Mouse (Mus musculus) limb, embryonic 11.5 days (tissue): Measurements from ENCODE around the gene Cnn2. TPM values are rescaled to one million over a fixed set of nuclear protein-coding genes. Genes with fewer than 3 reads are reported as not detected.
"Not testable (repeated sequence)": the region's sequence is repeated elsewhere in the genome, so short reads cannot be mapped to it uniquely, and the experiment has no call there.

Source experiments
- ATAC-seq: fragments of 200-750 bp; cut with Nextera tagmentation; 2 replicates; pipeline ENCODE4 v1.8.0; 2017; ENCODE audit warnings: low read depth; ENCODE audit not compliant: insufficient number of reproducible peaks, low FRiP score, low TSS enrichment
- DNase-seq: peaks from one replicate; pipeline ENCODE4 v3.0.0-alpha.2; 2015; ENCODE audit warnings: low spot score
- H3K27ac ChIP-seq: fragments of 300-500 bp; sonication (generic); replicated peaks from 2 replicates; pipeline ENCODE4 v1.5.1; 2014; ENCODE audit warnings: low read depth, mild to moderate bottlenecking, low read length
- H3K27me3 ChIP-seq: fragments of 300-500 bp; sonication (generic); 2 replicates; pipeline ENCODE4 v1.6.1; 2014; ENCODE audit warnings: mild to moderate bottlenecking, low read length, mixed read lengths; ENCODE audit not compliant: control insufficient read depth, insufficient read depth
- H3K36me3 ChIP-seq: fragments of 300-500 bp; sonication (generic); 2 replicates; pipeline ENCODE4 v1.6.1; 2014; ENCODE audit warnings: mild to moderate bottlenecking, low read length, moderate library complexity, mixed read lengths; ENCODE audit not compliant: control insufficient read depth, insufficient read depth
- H3K4me1 ChIP-seq: fragments of 300-500 bp; sonication (generic); 2 replicates; pipeline ENCODE4 v1.6.1; 2014; ENCODE audit warnings: low read length, mixed read lengths; ENCODE audit not compliant: control insufficient read depth, insufficient read depth
- H3K4me2 ChIP-seq: fragments of 300-500 bp; sonication (generic); 2 replicates; pipeline ENCODE4 v1.6.1; 2014; ENCODE audit warnings: low read depth, mild to moderate bottlenecking, moderate library complexity; ENCODE audit not compliant: severe bottlenecking
- H3K4me3 ChIP-seq: fragments of 300-500 bp; sonication (generic); 2 replicates; pipeline ENCODE4 v1.5.1; 2014; ENCODE audit warnings: low read depth, low read length
- H3K9ac ChIP-seq: fragments of 300-500 bp; sonication (generic); 2 replicates; pipeline ENCODE4 v1.6.1; 2014; ENCODE audit warnings: mild to moderate bottlenecking, low read length
- H3K9me3 ChIP-seq: fragments of 300-500 bp; sonication (generic); 2 replicates; pipeline ENCODE4 v1.6.1; 2016; ENCODE audit warnings: low read length; ENCODE audit not compliant: control insufficient read depth
- WGBS: fragments of 180-500 bp; shearing (Covaris S2); extraction: QIAGEN DNeasy Blood & Tissue Kit; methylation state at CpG from one replicate; pipeline ENCODE4 v1.1.7; 2014; 5-methylcytosine and 5-hydroxymethylcytosine counted together
- polyA plus RNA-seq: library from polyadenylated mRNA; unstranded; fragments of >200 nt; fragmentation: Nextera tagmentation; extraction: Ambion mirVana; gene quantifications from 2 replicates; pipeline ENCODE4 v1.2.1, GENCODE M21; 2014

The Cnn2 gene
- polyA plus RNA-seq, 1 experiment from 2014 or later: 255 TPM

DNA sequence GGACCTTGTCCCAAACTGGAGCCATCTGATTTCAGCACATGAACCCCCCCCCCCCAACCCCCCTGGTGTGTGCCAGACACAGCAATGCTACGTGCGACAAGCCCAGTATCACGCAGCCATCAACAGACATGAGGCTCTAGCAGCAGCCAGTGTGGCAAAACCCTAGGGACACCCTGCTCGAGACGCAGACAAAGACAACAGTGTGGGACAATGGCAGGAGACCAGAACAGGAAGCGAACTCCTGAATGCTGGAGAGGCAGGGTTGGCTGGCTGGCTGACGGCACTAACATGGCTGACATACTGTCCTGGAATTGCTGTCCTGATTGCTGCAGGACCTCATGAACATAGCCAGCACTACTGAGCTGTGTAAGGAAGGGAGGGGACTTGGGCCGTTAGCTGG is 46.8 kb downstream of the Cnn2 start:
- peaks cover 23% of the 10 kb centered on the region for H3K36me3 ChIP-seq
- H3K9ac ChIP-seq: no peak overlapping the region
- DNase-seq (no peak), ATAC-seq (no peak)
- 95% methylated on average over 8 of the region's 8 CpGs for WGBS
- H3K4me3 ChIP-seq: no peak overlapping the region
- H3K27ac ChIP-seq: no peak overlapping the region
- H3K4me1 ChIP-seq: peaks cover 9% of the 10 kb centered on the region
- no peaks in the 10 kb centered on the region for H3K9me3 ChIP-seq
- no peaks in the 10 kb centered on the region for H3K27me3 ChIP-seq
- no peak overlapping the region for H3K4me2 ChIP-seq

DNA sequence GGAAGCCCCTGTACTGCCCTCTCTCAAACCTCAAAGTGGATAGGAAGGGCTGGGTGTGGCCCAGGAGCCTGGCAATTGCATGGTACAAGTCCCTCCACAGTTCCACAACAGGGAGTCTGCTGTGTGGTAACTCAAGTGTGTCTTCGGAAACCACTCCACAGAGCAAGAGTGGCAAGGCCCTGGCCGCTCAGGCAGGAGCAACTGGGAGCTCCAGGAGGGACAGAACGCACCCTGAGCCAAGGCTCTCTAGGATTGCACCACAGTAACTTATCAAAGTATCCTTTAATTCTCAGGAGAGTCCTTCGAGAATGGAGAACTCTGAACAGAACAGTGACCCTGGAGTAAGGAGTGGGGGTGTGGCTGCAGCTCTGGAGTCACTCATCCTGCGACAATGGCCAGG is 47.3 kb downstream of the Cnn2 start:
- DNase-seq (no peak), ATAC-seq (no peak)
- Histone ChIP-seq H3K36me3 (peaks cover 23% of the 10 kb centered on the region), H3K27me3 (no peaks in the 10 kb centered on the region), H3K4me2 (no peak overlapping the region), H3K4me1 (peaks cover 9% of the 10 kb centered on the region), H3K9ac (no peak overlapping the region), H3K4me3 (no peak overlapping the region), H3K9me3 (no peaks in the 10 kb centered on the region), H3K27ac (no peak overlapping the region)
- 89% methylated on average over 5 of the region's 5 CpGs for WGBS

DNA sequence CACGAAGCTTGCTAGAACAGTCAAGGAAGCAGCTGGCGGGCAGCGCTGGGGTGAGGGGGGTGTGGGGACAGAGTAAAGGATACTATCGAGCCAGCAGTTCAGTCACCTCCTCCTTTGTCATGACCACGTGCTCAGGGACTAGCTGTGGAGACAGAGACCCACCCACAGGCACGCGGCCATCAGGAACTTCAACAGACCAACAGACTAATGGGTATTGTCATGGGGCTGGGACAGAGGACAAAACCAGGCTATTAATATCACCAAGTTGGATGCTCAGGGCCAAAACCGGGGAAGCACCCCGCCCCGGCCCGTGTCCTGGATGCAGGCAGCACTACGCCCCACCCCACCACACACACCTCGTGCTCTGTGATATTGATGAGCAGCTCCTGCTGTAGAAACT is 48.4 kb downstream of the Cnn2 start:
- 92% methylated on average over 13 of the region's 13 CpGs for WGBS
- peaks cover 23% of the 10 kb centered on the region for H3K36me3 ChIP-seq
- no peak overlapping the region for H3K27ac ChIP-seq
- peak overlapping the region; percentile 5; the same call in 1 of the 2 replicates for H3K4me3 ChIP-seq
- H3K4me1 ChIP-seq: peaks cover 9% of the 10 kb centered on the region
- no peaks in the 10 kb centered on the region for H3K27me3 ChIP-seq
- no peak overlapping the region for H3K4me2 ChIP-seq
- no peak for DNase-seq
- no peaks in the 10 kb centered on the region for H3K9me3 ChIP-seq
- no peak for ATAC-seq
- no peak overlapping the region for H3K9ac ChIP-seq

DNA sequence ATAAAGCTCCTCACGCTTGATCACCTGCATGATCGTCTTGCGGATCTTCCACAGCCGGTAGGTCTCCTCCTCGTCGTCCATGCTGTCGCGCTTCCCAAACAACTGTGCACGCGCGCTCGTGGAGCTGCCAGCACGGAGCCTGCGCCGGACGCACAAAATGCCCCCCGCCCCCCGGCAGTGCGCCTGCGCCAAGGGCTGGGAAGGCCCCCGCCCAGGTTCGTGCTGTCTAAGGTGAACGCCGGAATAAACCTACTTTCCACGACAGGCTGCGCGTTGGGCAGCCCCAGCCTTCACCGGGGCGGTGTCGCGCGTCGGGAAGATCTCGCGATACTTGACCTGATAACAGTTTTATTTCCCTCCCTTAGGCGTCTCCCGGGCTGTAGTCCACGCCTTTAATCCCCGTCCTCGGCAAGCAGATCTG is 51.2 kb downstream of the Cnn2 start, which contains the start of gene Polr2e:
Polr2e (minus strand) TSS at position 237 of the 421 bp plus-strand sequence.
- Histone ChIP-seq H3K27ac (no peak within 1 kb of the TSS), H3K36me3 (peaks cover 23% of the 10 kb centered on the region), H3K9me3 (no peaks in the 10 kb centered on the region), H3K4me2 (peak within 1 kb of the TSS; percentile 66), H3K4me1 (peaks cover 9% of the 10 kb centered on the region), H3K4me3 (peak within 1 kb of the TSS; percentile 90), H3K9ac (peak within 1 kb of the TSS; percentile 87), H3K27me3 (no peaks in the 10 kb centered on the region)
- DNase-seq: peak; percentile 99
- under 1% methylated on average over 40 of the region's 40 CpGs for WGBS
- ATAC-seq: peak; percentile 94

DNA sequence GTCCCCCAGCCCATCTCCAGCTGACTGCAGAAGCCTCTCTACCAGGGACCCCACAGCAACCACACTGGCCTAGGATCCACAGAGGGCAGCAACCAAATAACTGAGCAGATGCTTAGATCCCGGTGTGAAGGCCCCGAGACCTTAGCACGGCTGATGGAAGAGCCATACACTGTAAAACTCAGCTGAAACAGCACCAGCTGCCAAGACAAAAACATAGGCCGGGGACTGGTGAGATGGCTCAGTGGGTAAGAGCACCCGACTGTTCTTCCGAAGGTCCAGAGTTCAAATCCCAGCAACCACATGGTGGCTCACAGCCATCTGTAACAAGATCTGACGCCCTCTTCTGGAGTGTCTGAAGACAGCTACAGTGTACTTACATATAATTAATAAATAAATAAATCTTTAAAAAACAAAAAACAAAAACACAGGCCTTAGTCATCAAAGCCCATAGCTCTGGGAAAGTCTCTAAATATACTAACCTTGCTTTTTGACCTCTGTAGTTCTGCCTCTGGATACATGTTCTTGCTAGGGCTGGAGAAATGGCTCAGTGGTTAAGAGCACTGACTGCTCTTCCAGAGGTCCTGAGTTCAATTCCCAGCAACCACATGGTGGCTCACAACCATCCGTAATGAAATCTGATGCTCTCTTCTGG is 53.2 kb downstream of the Cnn2 start:
- not testable (repeated sequence) for H3K9ac ChIP-seq, H3K4me3 ChIP-seq, H3K4me2 ChIP-seq, ATAC-seq, H3K9me3 ChIP-seq, H3K4me1 ChIP-seq, H3K27me3 ChIP-seq, H3K27ac ChIP-seq, DNase-seq
- 87% methylated on average over 8 of the region's 8 CpGs for WGBS
- peaks cover 15% of the 10 kb centered on the region for H3K36me3 ChIP-seq

DNA sequence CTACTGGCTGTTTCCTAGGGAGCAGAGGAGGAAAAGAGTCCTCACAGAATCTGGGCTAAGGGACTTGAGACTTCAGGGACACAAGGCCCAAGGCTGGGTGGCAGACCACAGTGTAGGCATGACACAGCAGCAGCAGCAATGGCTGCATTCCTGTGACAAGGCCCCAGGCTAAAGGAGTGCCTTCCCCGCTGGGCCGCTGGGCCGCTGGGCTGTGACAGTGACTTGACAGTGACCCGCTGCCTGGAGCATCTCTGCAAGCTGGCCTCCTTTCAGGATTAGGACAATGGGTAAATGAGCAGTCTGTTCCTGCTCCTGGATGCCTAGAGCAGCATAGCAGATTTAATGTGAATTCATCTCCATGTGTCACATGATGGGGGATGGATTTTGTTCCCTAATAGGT is 55.7 kb downstream of the Cnn2 start:
- Histone ChIP-seq H3K9me3 (no peaks in the 10 kb centered on the region), H3K27ac (no peak overlapping the region), H3K36me3 (no peaks in the 10 kb centered on the region), H3K4me2 (no peak overlapping the region), H3K4me1 (peaks cover 3% of the 10 kb centered on the region; the same call in 1 of the 2 replicates), H3K4me3 (no peak overlapping the region), H3K27me3 (no peaks in the 10 kb centered on the region), H3K9ac (no peak overlapping the region)
- 41% methylated on average over 4 of the region's 4 CpGs for WGBS
- no peak for DNase-seq
- ATAC-seq: no peak

DNA sequence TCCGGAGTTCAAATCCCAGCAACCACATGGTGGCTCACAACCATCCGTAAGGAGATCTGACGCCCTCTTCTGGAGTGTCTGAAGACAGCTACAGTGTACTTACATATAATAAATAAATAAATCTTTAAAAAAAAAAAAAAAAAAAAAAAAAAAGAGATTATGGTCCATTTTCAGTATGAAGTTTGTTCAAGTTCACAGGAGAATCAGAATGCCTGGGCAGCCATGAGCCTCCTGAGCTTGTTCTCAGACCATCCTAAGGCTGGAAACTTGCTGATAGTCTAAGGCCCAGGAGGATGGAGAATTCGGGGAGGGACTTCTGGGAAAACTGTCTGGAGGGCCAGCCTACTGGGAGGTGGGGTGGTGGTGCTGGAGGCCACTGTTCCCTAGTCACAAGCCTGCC is 57.0 kb downstream of the Cnn2 start:
- H3K4me3 ChIP-seq: not testable (repeated sequence)

More for the DNA sequence above, 57.0 kb downstream of the Cnn2 start:
- not testable (repeated sequence) for H3K9me3 ChIP-seq, DNase-seq, H3K27ac ChIP-seq, H3K36me3 ChIP-seq, H3K4me1 ChIP-seq, H3K4me2 ChIP-seq, ATAC-seq, H3K27me3 ChIP-seq, H3K9ac ChIP-seq
- WGBS: 85% methylated on average over 2 of the region's 4 CpGs
